Mouse (Mus musculus): Measurements from ENCODE around the gene Olfr1410. TPM values are rescaled to one million over a fixed set of nuclear protein-coding genes. Genes with fewer than 3 reads are reported as not detected.

Gene Olfr1410
- not detected for polyA plus RNA-seq (2014; fragmentation: Illumina TruSeq; extraction: RNeasy Lipid Tissue Mini Kit (QIAGEN cat#74804); ENCODE audit: low read depth, low replicate concordance)

DNA sequence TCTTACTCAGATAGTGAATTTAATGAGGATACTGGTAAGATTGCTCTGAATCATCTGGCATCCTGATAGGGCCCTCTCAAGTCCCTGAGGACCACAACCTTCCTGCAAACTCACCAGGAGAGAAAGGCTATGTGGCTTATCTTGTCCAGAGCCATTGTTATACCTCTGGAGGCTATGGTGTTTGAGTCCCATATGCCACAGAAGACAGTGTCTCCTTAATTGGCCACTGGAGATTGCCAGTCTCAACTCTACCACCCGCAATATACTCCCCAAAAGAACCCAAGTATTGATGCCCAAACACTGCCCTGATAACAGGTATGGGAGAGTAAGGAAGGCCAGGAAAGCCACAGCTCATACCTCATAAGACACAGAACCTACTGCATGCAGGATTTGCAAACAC, at the start of gene Olfr1410:
Gene Olfr1410, plus strand, starts transcription at position 301 of the 400 bp plus-strand sequence.

GRCm38 (mm10) chr1:92571022-92571421, 34.6 kb upstream of the Olfr1410 start, which contains the start of gene Olfr1413:
Gene Olfr1413 (plus strand): TSS chr1:92571322.

DNA sequence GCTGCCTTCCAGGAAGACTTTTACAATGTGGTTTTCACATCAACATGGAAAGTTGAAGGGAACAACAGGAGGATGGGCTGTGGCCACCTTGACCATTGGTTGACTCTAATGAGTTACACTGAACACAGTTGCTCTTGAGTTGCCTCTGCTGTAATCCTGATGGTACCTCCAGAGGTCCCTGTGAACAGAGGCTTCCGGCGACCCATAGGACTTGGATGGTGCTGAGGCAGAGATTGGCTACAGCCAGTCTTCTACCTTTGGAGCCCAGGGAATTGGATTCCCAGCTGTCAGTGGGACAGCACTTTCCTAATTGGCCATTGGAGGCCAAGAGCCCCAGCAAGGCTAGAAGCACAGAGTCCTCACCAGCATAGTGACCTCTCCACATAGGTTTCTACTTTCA, 20.1 kb upstream of the Olfr1410 start, which contains the start of gene Olfr1412:
Gene Olfr1412, plus strand, starts transcription at position 301 of the 400 bp plus-strand sequence.

GRCm38 (mm10) chr1:92594111-92594510, 11.5 kb upstream of the Olfr1410 start, which contains the start of gene Olfr1411:
Gene Olfr1411 (plus strand): TSS chr1:92594411.

GRCm38 (mm10) chr1:92617488-92617887, 11.9 kb downstream of the Olfr1410 start, which contains the start of gene Olfr12:
Gene Olfr12 (plus strand): TSS chr1:92617788.

GRCm38 (mm10) chr1:92641514-92642272, 36.1 kb downstream of the Olfr1410 start, which contains the start of gene Cops9:
Gene Cops9 (minus strand): TSS chr1:92641985.

GRCm38 (mm10) chr1:92648673-92649072, 43.1 kb downstream of the Olfr1410 start, which contains the start of gene Otos:
Gene Otos (minus strand): TSS chr1:92648841.

Other genes with a start within 250 kb of the Olfr1410 start
- 242 TPM for gene Ndufa10, start 131.9 kb upstream of the Olfr1410 start, polyA plus RNA-seq (2014; fragmentation: Illumina TruSeq; extraction: RNeasy Lipid Tissue Mini Kit (QIAGEN cat#74804); ENCODE audit: low read depth, low replicate concordance)
- not detected for gene Olfr1416, start 120.7 kb upstream of the Olfr1410 start, polyA plus RNA-seq (2014; fragmentation: Illumina TruSeq; extraction: RNeasy Lipid Tissue Mini Kit (QIAGEN cat#74804); ENCODE audit: low read depth, low replicate concordance)
- gene Olfr1415, start 109.7 kb upstream of the Olfr1410 start, polyA plus RNA-seq (2014; fragmentation: Illumina TruSeq; extraction: RNeasy Lipid Tissue Mini Kit (QIAGEN cat#74804); ENCODE audit: low read depth, low replicate concordance), result not detected
- not detected for gene Olfr1414, start 87.1 kb upstream of the Olfr1410 start, polyA plus RNA-seq (2014; fragmentation: Illumina TruSeq; extraction: RNeasy Lipid Tissue Mini Kit (QIAGEN cat#74804); ENCODE audit: low read depth, low replicate concordance)
- gene Olfr1413, start 34.5 kb upstream of the Olfr1410 start, polyA plus RNA-seq (2014; fragmentation: Illumina TruSeq; extraction: RNeasy Lipid Tissue Mini Kit (QIAGEN cat#74804); ENCODE audit: low read depth, low replicate concordance), result not detected
- gene Olfr1412, start 20.0 kb upstream of the Olfr1410 start, polyA plus RNA-seq (2014; fragmentation: Illumina TruSeq; extraction: RNeasy Lipid Tissue Mini Kit (QIAGEN cat#74804); ENCODE audit: low read depth, low replicate concordance), result not detected
- not detected for gene Olfr1411, start 11.4 kb upstream of the Olfr1410 start, polyA plus RNA-seq (2014; fragmentation: Illumina TruSeq; extraction: RNeasy Lipid Tissue Mini Kit (QIAGEN cat#74804); ENCODE audit: low read depth, low replicate concordance)
- gene Olfr12, start 12.0 kb downstream of the Olfr1410 start, polyA plus RNA-seq (2014; fragmentation: Illumina TruSeq; extraction: RNeasy Lipid Tissue Mini Kit (QIAGEN cat#74804); ENCODE audit: low read depth, low replicate concordance), result not detected
- 65.2 TPM for gene Cops9, start 36.2 kb downstream of the Olfr1410 start, polyA plus RNA-seq (2014; fragmentation: Illumina TruSeq; extraction: RNeasy Lipid Tissue Mini Kit (QIAGEN cat#74804); ENCODE audit: low read depth, low replicate concordance)
- gene Otos, start 43.1 kb downstream of the Olfr1410 start, polyA plus RNA-seq (2014; fragmentation: Illumina TruSeq; extraction: RNeasy Lipid Tissue Mini Kit (QIAGEN cat#74804); ENCODE audit: low read depth, low replicate concordance), result not detected
- not detected for gene Gpc1, start 225.9 kb downstream of the Olfr1410 start, polyA plus RNA-seq (2014; fragmentation: Illumina TruSeq; extraction: RNeasy Lipid Tissue Mini Kit (QIAGEN cat#74804); ENCODE audit: low read depth, low replicate concordance)